Mouse (Mus musculus): Measurements from ENCODE around the gene Rtn2. TPM values are rescaled to one million over a fixed set of nuclear protein-coding genes. Genes with fewer than 3 reads are reported as not detected.

The Rtn2 gene
- polyA plus RNA-seq, 1 experiment from 2014 or later = 7.1 TPM

GRCm38 (mm10) chr7:19319458-19319857 lies 37.0 kb downstream of the Rtn2 start:
- H3K4me3 ChIP-seq (ENCODE audit: low read depth, low read length) = peak overlapping the region; percentile 45
- WGBS = 17% methylated on average over 9 of the region's 9 CpGs
- no peaks in the 10 kb centered on the region for H3K4me1 ChIP-seq (replicated peaks; ENCODE audit: control insufficient read depth, insufficient read depth, low read length)
- H3K9ac ChIP-seq (ENCODE audit: low read depth, low read length) = no peak overlapping the region
- ATAC-seq = peak; percentile 52
- 0 out of 2 replicates have a peak, but pooled peaks cover 14% of the 10 kb centered on the region for H3K27me3 ChIP-seq (replicated peaks; ENCODE audit: control insufficient read depth, insufficient read depth, low read length)
- H3K9me3 ChIP-seq (ENCODE audit: control insufficient read depth) = no peaks in the 10 kb centered on the region
- peak overlapping the region; percentile 79 for H3K4me2 ChIP-seq (replicated peaks; ENCODE audit: low read depth)
- no peak overlapping the region for H3K27ac ChIP-seq (ENCODE audit: low read depth, low read length)
- no peak for TF ChIP-seq CTCF (IDR thresholded peaks at IDR 0.05; ENCODE audit: low read depth)
- no peaks in the 10 kb centered on the region for H3K36me3 ChIP-seq (ENCODE audit: control insufficient read depth, insufficient read depth)

- no peak overlapping the region for H3K9ac ChIP-seq (ENCODE audit: low read depth, low read length)
- 0 out of 2 replicates have a peak, but pooled peaks cover 14% of the 10 kb centered on the region for H3K27me3 ChIP-seq (replicated peaks; ENCODE audit: control insufficient read depth, insufficient read depth, low read length)
- H3K27ac ChIP-seq (ENCODE audit: low read depth, low read length) = no peak overlapping the region
- H3K36me3 ChIP-seq (ENCODE audit: control insufficient read depth, insufficient read depth) = no peaks in the 10 kb centered on the region
- under 1% methylated on average over 41 of the region's 41 CpGs for WGBS
- peak overlapping the region; percentile 79 for H3K4me2 ChIP-seq (replicated peaks; ENCODE audit: low read depth)
- no peak for TF ChIP-seq CTCF (IDR thresholded peaks at IDR 0.05; ENCODE audit: low read depth)
- no peaks in the 10 kb centered on the region for H3K4me1 ChIP-seq (replicated peaks; ENCODE audit: control insufficient read depth, insufficient read depth, low read length)
- ATAC-seq = peak; percentile 93
- no peaks in the 10 kb centered on the region for H3K9me3 ChIP-seq (ENCODE audit: control insufficient read depth)
- peak overlapping the region; percentile 45 for H3K4me3 ChIP-seq (ENCODE audit: low read depth, low read length)
Observed at GRCm38 (mm10) chr7:19319906-19320305, 37.5 kb downstream of the Rtn2 start.

GRCm38 (mm10) chr7:19320637-19321036 lies 38.2 kb downstream of the Rtn2 start:
- WGBS = 37% methylated on average over 7 of the region's 7 CpGs
- H3K4me3 ChIP-seq (ENCODE audit: low read depth, low read length) = peak overlapping the region; percentile 45; the same call in 1 of the 2 replicates
- TF ChIP-seq CTCF (IDR thresholded peaks at IDR 0.05; ENCODE audit: low read depth) = no peak
- no peaks in the 10 kb centered on the region for H3K36me3 ChIP-seq (ENCODE audit: control insufficient read depth, insufficient read depth)
- no peak overlapping the region for H3K27ac ChIP-seq (ENCODE audit: low read depth, low read length)
- H3K9ac ChIP-seq (ENCODE audit: low read depth, low read length) = no peak overlapping the region
- H3K9me3 ChIP-seq (ENCODE audit: control insufficient read depth) = no peaks in the 10 kb centered on the region
- H3K27me3 ChIP-seq (replicated peaks; ENCODE audit: control insufficient read depth, insufficient read depth, low read length) = 0 out of 2 replicates have a peak, but pooled peaks cover 14% of the 10 kb centered on the region
- H3K4me1 ChIP-seq (replicated peaks; ENCODE audit: control insufficient read depth, insufficient read depth, low read length) = no peaks in the 10 kb centered on the region
- peak overlapping the region; percentile 79 for H3K4me2 ChIP-seq (replicated peaks; ENCODE audit: low read depth)
- no peak for ATAC-seq

- no peaks in the 10 kb centered on the region for H3K9me3 ChIP-seq (ENCODE audit: control insufficient read depth)
- H3K4me1 ChIP-seq (replicated peaks; ENCODE audit: control insufficient read depth, insufficient read depth, low read length) = no peaks in the 10 kb centered on the region
- no peaks in the 10 kb centered on the region for H3K36me3 ChIP-seq (ENCODE audit: control insufficient read depth, insufficient read depth)
- peak; percentile 28; the same call in 1 of the 2 replicates for ATAC-seq
- no peak for TF ChIP-seq CTCF (IDR thresholded peaks at IDR 0.05; ENCODE audit: low read depth)
- H3K27ac ChIP-seq (ENCODE audit: low read depth, low read length) = no peak overlapping the region
- H3K9ac ChIP-seq (ENCODE audit: low read depth, low read length) = no peak overlapping the region
- H3K27me3 ChIP-seq (replicated peaks; ENCODE audit: control insufficient read depth, insufficient read depth, low read length) = 0 out of 2 replicates have a peak, but pooled peaks cover 14% of the 10 kb centered on the region
- WGBS = 31% methylated on average over 5 of the region's 5 CpGs
- H3K4me3 ChIP-seq (ENCODE audit: low read depth, low read length) = no peak overlapping the region
- H3K4me2 ChIP-seq (replicated peaks; ENCODE audit: low read depth) = no peak overlapping the region
Observed at GRCm38 (mm10) chr7:19321464-19321863, 39.0 kb downstream of the Rtn2 start.

GRCm38 (mm10) chr7:19322489-19322888 lies 40.1 kb downstream of the Rtn2 start:
- no peak overlapping the region for H3K9ac ChIP-seq (ENCODE audit: low read depth, low read length)
- no peaks in the 10 kb centered on the region for H3K4me1 ChIP-seq (replicated peaks; ENCODE audit: control insufficient read depth, insufficient read depth, low read length)
- H3K27ac ChIP-seq (ENCODE audit: low read depth, low read length) = no peak overlapping the region
- no peak for TF ChIP-seq CTCF (IDR thresholded peaks at IDR 0.05; ENCODE audit: low read depth)
- no peaks in the 10 kb centered on the region for H3K36me3 ChIP-seq (ENCODE audit: control insufficient read depth, insufficient read depth)
- 0 out of 2 replicates have a peak, but pooled peaks cover 11% of the 10 kb centered on the region for H3K27me3 ChIP-seq (replicated peaks; ENCODE audit: control insufficient read depth, insufficient read depth, low read length)
- no peaks in the 10 kb centered on the region for H3K9me3 ChIP-seq (ENCODE audit: control insufficient read depth)
- no peak for ATAC-seq
- WGBS = 40% methylated on average over 9 of the region's 9 CpGs
- H3K4me3 ChIP-seq (ENCODE audit: low read depth, low read length) = no peak overlapping the region
- no peak overlapping the region for H3K4me2 ChIP-seq (replicated peaks; ENCODE audit: low read depth)

GRCm38 (mm10) chr7:19324221-19324620 lies 41.8 kb downstream of the Rtn2 start:
- Histone ChIP-seq H3K27me3 (replicated peaks; ENCODE audit: control insufficient read depth, insufficient read depth, low read length) (0 out of 2 replicates have a peak, but pooled peaks cover 6% of the 10 kb centered on the region), H3K9me3 (ENCODE audit: control insufficient read depth) (no peaks in the 10 kb centered on the region), H3K4me3 (ENCODE audit: low read depth, low read length) (no peak overlapping the region), H3K4me1 (replicated peaks; ENCODE audit: control insufficient read depth, insufficient read depth, low read length) (no peaks in the 10 kb centered on the region), H3K36me3 (ENCODE audit: control insufficient read depth, insufficient read depth) (no peaks in the 10 kb centered on the region), H3K27ac (ENCODE audit: low read depth, low read length) (no peak overlapping the region), H3K4me2 (replicated peaks; ENCODE audit: low read depth) (no peak overlapping the region), H3K9ac (ENCODE audit: low read depth, low read length) (no peak overlapping the region)
- WGBS = 89% methylated on average over 11 of the region's 11 CpGs
- TF ChIP-seq CTCF (IDR thresholded peaks at IDR 0.05; ENCODE audit: low read depth) = no peak
- no peak for ATAC-seq

Data from intestine, postnatal 0 days (tissue).